Mouse (Mus musculus): ENCODE results near the gene Btbd6. TPM values are rescaled to one million over a fixed set of nuclear protein-coding genes. Genes with fewer than 3 reads are reported as not detected.

The Btbd6 gene
- polyA plus RNA-seq, 1 experiment from 2014 or later: 21.9 TPM

- Histone ChIP-seq H3K4me2 (peak overlapping the region; percentile 82), H3K4me3 (replicated peaks) (peak overlapping the region; percentile 83), H3K4me1 (peaks cover 33% of the 10 kb centered on the region), H3K9ac (peak overlapping the region; percentile 69; the same call in 1 of the 2 replicates), H3K27ac (no peak overlapping the region), H3K36me3 (no peaks in the 10 kb centered on the region), H3K27me3 (replicated peaks) (no peaks in the 10 kb centered on the region), H3K9me3 (no peaks in the 10 kb centered on the region)
- peak; percentile 15; the same call in 1 of the 2 replicates for ATAC-seq (ENCODE audit: insufficient read depth, low FRiP score, low read depth)
- WGBS: 36% methylated on average over 10 of the region's 10 CpGs
Measured at GRCm38 (mm10) chr12:112941156-112941775, 35.0 kb upstream of the Btbd6 start.

DNA sequence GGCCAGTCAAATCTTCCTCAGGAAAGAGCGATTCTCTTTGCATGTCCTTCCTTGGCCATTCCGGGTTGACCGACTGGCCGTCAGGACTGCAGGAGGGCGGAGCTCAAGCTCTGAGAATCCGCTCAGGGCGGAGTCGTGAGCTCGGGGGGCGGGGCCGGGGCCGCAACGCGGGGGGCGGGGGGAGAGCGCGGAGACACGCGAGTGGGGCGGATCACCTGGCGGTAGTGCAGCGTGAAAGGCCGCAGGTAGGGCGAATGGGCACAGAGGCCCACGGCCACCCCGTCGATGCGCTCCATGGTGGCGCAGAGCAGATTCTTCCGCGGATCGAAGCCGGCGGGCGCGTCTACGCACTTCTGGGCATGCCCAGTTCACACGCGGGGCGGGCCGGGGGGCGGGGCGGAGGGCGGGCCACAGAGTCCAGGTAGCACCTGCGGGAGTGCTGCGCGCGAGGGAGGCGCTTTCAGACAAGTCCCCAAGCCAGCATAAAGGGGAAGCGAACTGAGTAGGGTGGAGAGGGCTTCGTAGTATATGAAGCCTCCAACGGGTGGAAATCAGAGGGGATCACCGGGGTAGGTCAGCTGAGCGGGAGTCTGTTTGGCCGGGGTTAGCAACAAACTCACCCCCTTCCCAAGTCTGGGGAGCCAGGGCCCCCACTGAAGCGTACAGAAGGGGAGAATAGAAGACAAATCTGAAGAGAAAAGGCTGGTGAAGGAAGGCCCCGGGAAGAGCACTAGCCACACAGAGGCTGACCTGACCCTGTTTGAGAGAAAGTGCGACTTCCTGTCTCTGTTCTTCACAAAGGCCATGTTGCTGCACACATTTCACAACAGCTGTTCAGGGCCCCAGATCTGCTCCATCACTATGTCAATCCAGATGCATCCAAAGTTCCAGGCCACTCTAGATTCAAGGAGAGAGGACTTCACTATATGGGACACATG lies 34.2 kb upstream of the Btbd6 start, which contains the start of gene Nudt14:
Gene Nudt14 (minus strand): TSS at position 349 of the 938 bp plus-strand sequence.
- peak within 1 kb of the TSS; percentile 83 for H3K4me3 ChIP-seq (replicated peaks)
- no peaks in the 10 kb centered on the region for H3K27me3 ChIP-seq (replicated peaks)
- H3K4me2 ChIP-seq: peak within 1 kb of the TSS; percentile 82
- H3K27ac ChIP-seq: peak within 1 kb of the TSS; percentile 86
- H3K4me1 ChIP-seq: peaks cover 33% of the 10 kb centered on the region
- 1% methylated on average over 58 of the region's 58 CpGs for WGBS
- peak; percentile 86 for ATAC-seq (ENCODE audit: insufficient read depth, low FRiP score, low read depth)
- H3K36me3 ChIP-seq: no peaks in the 10 kb centered on the region
- no peaks in the 10 kb centered on the region for H3K9me3 ChIP-seq
- peak within 1 kb of the TSS; percentile 69; the same call in 1 of the 2 replicates for H3K9ac ChIP-seq

- H3K4me1 ChIP-seq: peaks cover 26% of the 10 kb centered on the region
- no peaks in the 10 kb centered on the region for H3K27me3 ChIP-seq (replicated peaks)
- no peak for ATAC-seq (ENCODE audit: insufficient read depth, low FRiP score, low read depth)
- no peak overlapping the region for H3K4me3 ChIP-seq (replicated peaks)
- H3K36me3 ChIP-seq: no peaks in the 10 kb centered on the region
- H3K9me3 ChIP-seq: no peaks in the 10 kb centered on the region
- H3K27ac ChIP-seq: no peak overlapping the region
- no peak overlapping the region for H3K4me2 ChIP-seq
- no peak overlapping the region for H3K9ac ChIP-seq
- 78% methylated on average over 2 of the region's 2 CpGs for WGBS
Measured at GRCm38 (mm10) chr12:112943669-112944068, 32.6 kb upstream of the Btbd6 start.

DNA sequence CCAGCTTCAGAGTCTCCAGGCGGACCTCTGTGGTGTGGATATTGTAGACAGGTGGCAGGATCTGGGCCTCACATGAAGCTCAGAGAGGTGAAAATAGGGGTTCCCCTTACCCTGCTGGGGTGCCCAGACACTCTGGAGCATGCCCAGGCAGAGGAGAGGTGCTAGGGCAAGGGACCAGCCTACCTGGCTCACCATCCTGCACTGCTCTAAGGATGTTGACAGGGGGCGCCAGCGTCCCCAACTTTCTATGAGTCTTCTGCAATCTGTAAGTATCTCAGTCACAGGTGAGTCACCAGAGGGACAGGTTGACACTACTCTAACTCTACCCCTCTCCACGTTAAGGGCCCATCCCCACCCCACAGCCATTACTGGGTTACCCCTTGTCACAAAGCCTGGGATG lies 29.0 kb upstream of the Btbd6 start:
- Histone ChIP-seq H3K4me2 (no peak overlapping the region), H3K4me3 (replicated peaks) (no peak overlapping the region), H3K9ac (no peak overlapping the region), H3K27me3 (replicated peaks) (no peaks in the 10 kb centered on the region), H3K9me3 (no peaks in the 10 kb centered on the region), H3K36me3 (no peaks in the 10 kb centered on the region), H3K4me1 (peaks cover 17% of the 10 kb centered on the region), H3K27ac (peak overlapping the region; percentile 33; the same call in 1 of the 2 replicates)
- WGBS: 25% methylated on average over 4 of the region's 4 CpGs
- ATAC-seq (ENCODE audit: insufficient read depth, low FRiP score, low read depth): no peak

- no peaks in the 10 kb centered on the region for H3K27me3 ChIP-seq (replicated peaks)
- WGBS: under 1% methylated on average over 58 of the region's 58 CpGs
Measured at GRCm38 (mm10) chr12:112950040-112950760, 26.1 kb upstream of the Btbd6 start.

GRCm38 (mm10) chr12:112950761-112951129 lies 25.5 kb upstream of the Btbd6 start:
- no peak for ATAC-seq (ENCODE audit: insufficient read depth, low FRiP score, low read depth)
- Histone ChIP-seq H3K9me3 (no peaks in the 10 kb centered on the region), H3K4me3 (replicated peaks) (peak overlapping the region; percentile 58), H3K36me3 (no peaks in the 10 kb centered on the region), H3K9ac (no peak overlapping the region), H3K27me3 (replicated peaks) (no peaks in the 10 kb centered on the region), H3K4me2 (peak overlapping the region; percentile 88), H3K4me1 (peaks cover 17% of the 10 kb centered on the region; the same call in 1 of the 2 replicates), H3K27ac (peak overlapping the region; percentile 78; the same call in 1 of the 2 replicates)
- 4% methylated on average over 6 of the region's 6 CpGs for WGBS

More at GRCm38 (mm10) chr12:112950040-112950760, 26.1 kb upstream of the Btbd6 start:
- peak overlapping the region; percentile 58 for H3K4me3 ChIP-seq (replicated peaks)
- peak; percentile 81 for ATAC-seq (ENCODE audit: insufficient read depth, low FRiP score, low read depth)
- no peaks in the 10 kb centered on the region for H3K9me3 ChIP-seq
- H3K9ac ChIP-seq: peak overlapping the region; percentile 48; the same call in 1 of the 2 replicates
- H3K27ac ChIP-seq: peak overlapping the region; percentile 78
- peak overlapping the region; percentile 88 for H3K4me2 ChIP-seq
- H3K4me1 ChIP-seq: peaks cover 17% of the 10 kb centered on the region; the same call in 1 of the 2 replicates
- no peaks in the 10 kb centered on the region for H3K36me3 ChIP-seq

DNA sequence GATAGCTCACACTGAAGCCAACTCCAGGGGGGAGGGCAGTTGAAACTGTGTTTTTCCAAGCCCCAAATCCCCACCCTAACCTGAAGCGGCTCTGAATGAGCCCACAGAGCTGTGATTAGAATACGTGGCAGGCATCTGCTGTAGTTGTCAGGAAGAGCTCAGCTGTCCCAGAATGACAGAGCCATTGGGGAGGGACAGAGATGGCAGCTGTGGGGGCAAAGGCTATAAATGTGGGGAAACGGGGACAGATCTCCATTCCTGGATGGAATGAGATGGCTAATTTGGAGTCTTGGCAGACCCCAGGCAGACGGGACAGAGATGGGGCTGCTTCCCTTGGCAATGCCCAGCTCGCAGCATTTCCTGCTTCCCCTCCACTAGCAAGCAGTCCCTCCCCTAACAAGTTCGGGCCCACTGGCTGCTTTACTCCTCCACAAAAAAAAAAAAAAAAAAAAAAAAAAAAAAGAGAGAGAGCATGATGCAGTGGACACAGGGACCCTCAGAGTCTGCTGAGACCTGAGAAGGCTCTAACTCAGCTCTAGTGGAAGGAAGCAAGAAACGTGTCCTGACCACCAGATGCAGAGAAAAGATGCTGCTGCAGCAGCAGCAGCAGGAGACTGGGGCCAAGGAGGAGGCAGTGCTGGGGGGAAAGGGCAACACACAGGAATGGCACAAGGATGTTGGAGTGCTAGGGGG lies 25.0 kb upstream of the Btbd6 start:
- Histone ChIP-seq H3K27me3 (replicated peaks) (no peaks in the 10 kb centered on the region), H3K4me3 (replicated peaks) (peak overlapping the region; percentile 58; the same call in 1 of the 2 replicates), H3K4me2 (peak overlapping the region; percentile 88; the same call in 1 of the 2 replicates), H3K9ac (no peak overlapping the region), H3K27ac (peak overlapping the region; percentile 78; the same call in 1 of the 2 replicates), H3K4me1 (peaks cover 17% of the 10 kb centered on the region; the same call in 1 of the 2 replicates), H3K36me3 (no peaks in the 10 kb centered on the region), H3K9me3 (no peaks in the 10 kb centered on the region)
- 26% methylated on average over 7 of the region's 7 CpGs for WGBS
- ATAC-seq (ENCODE audit: insufficient read depth, low FRiP score, low read depth): no peak

DNA sequence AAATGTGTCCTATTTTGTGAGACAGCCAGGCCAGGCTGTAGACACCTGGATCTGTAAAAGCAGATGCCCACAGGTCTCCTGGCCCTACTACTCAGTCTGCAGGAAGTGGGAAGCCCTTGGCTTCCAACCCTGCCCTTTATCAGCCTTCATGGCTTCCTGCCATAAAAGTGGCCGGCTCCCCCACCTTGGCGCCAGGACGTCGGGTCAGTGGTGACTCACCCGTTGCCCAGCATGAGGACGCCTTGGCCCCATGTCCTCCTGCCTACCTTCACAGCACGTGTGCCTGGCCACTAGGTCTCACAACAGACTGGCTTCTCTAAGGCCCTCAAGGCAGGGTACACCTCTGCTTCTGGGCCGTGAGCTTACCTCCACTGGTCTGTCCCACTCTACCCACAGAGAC lies 23.8 kb upstream of the Btbd6 start:
- Histone ChIP-seq H3K9me3 (no peaks in the 10 kb centered on the region), H3K36me3 (no peaks in the 10 kb centered on the region), H3K4me3 (replicated peaks) (no peak overlapping the region), H3K4me1 (peaks cover 17% of the 10 kb centered on the region; the same call in 1 of the 2 replicates), H3K4me2 (no peak overlapping the region), H3K27me3 (replicated peaks) (no peaks in the 10 kb centered on the region), H3K9ac (no peak overlapping the region), H3K27ac (no peak overlapping the region)
- no peak for ATAC-seq (ENCODE audit: insufficient read depth, low FRiP score, low read depth)
- WGBS: 49% methylated on average over 8 of the region's 8 CpGs

DNA sequence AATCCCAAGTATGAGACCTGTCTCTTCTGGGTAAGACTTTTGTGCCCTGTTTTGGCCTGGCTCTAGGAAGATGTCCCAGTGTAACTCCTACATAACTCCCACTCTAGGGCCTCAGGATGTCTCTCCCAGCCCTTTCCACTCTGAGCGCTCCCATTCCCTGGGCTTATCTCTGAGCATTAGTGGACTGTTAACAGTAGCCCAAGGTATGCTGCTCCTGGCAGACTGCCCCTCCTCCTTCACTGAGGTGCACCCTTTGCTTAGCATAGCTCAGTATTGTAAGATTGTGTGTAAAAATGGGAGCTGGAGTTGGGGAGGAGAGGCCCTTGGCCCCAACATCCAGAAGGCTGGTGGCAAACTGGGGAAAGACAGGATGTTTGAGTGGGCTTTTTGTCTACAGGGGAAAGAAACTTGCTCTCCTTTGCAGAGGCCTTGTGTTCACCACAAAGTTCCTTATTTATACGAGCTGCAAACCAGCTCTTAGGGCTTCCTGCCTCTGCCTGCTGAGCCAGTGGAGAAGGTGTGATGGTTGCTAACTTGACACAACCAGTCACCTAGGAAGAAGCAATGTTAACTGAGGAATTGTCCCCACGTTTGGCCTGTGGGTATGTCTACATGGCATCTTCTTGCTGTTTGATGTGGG lies 23.2 kb upstream of the Btbd6 start:
- H3K4me2 ChIP-seq: no peak overlapping the region
- H3K27me3 ChIP-seq (replicated peaks): no peaks in the 10 kb centered on the region
- no peaks in the 10 kb centered on the region for H3K9me3 ChIP-seq
- no peak for ATAC-seq (ENCODE audit: insufficient read depth, low FRiP score, low read depth)
- no peak overlapping the region for H3K27ac ChIP-seq
- WGBS: 63% methylated on average over 3 of the region's 3 CpGs
- peaks cover 17% of the 10 kb centered on the region; the same call in 1 of the 2 replicates for H3K4me1 ChIP-seq
- no peak overlapping the region for H3K4me3 ChIP-seq (replicated peaks)
- no peak overlapping the region for H3K9ac ChIP-seq
- H3K36me3 ChIP-seq: no peaks in the 10 kb centered on the region

GRCm38 (mm10) chr12:112955800-112956199 lies 20.5 kb upstream of the Btbd6 start:
- Histone ChIP-seq H3K27ac (no peak overlapping the region), H3K27me3 (replicated peaks) (no peaks in the 10 kb centered on the region), H3K9ac (no peak overlapping the region), H3K36me3 (peaks cover 10% of the 10 kb centered on the region; the same call in 1 of the 2 replicates), H3K4me2 (no peak overlapping the region), H3K9me3 (no peaks in the 10 kb centered on the region), H3K4me1 (peaks cover 8% of the 10 kb centered on the region), H3K4me3 (replicated peaks) (no peak overlapping the region)
- peak; percentile 44; the same call in 1 of the 2 replicates for ATAC-seq (ENCODE audit: insufficient read depth, low FRiP score, low read depth)
- 40% methylated on average over 4 of the region's 4 CpGs for WGBS
